Mouse (Mus musculus): ENCODE data around the gene Tcf23. TPM values are rescaled to one million over a fixed set of nuclear protein-coding genes. Genes with fewer than 3 reads are reported as not detected.

Tcf23 gene
- polyA plus RNA-seq, 2 experiments: 0.01 TPM; not detected in 1

GRCm38 (mm10) chr5:30934725-30935461, 33.6 kb upstream of the Tcf23 start:
- no peak for ATAC-seq (ENCODE audit: insufficient read depth)
- 67% methylated on average over 5 of the region's 5 CpGs for WGBS (ENCODE audit: insufficient replicate concordance)

GRCm38 (mm10) chr5:30943004-30943403, 25.5 kb upstream of the Tcf23 start:
- Histone ChIP-seq H3K36me3 (replicated peaks; ENCODE audit: control insufficient read depth, insufficient read depth, low read depth) (no peaks in the 10 kb centered on the region), H3K4me2 (ENCODE audit: low read depth) (no peak overlapping the region), H3K9me3 (ENCODE audit: control insufficient read depth, low read length) (no peaks in the 10 kb centered on the region), H3K9ac (replicated peaks) (no peak overlapping the region), H3K4me3 (ENCODE audit: insufficient read depth in 1 of 2, low read depth in 2 of 2, low read length in 2 of 2) (no peak overlapping the region), H3K4me1 (replicated peaks; ENCODE audit: control insufficient read depth in 2 of 2, insufficient read depth in 2 of 2, low read length in 1 of 2) (no peaks in the 10 kb centered on the region), H3K27me3 (ENCODE audit: control insufficient read depth, insufficient read depth, low read length) (peaks cover 5% of the 10 kb centered on the region; the same call in 1 of the 2 replicates), H3K27ac (no peak overlapping the region)
- DNase-seq (ENCODE audit: low read depth in 3 of 3, low spot score in 3 of 3) (no peak), ATAC-seq (ENCODE audit: insufficient read depth) (no peak)
- TF ChIP-seq CTCF (IDR thresholded peaks at IDR 0.05; ENCODE audit: low read depth) (peak; percentile 58), EP300 (IDR thresholded peaks at IDR 0.05; ENCODE audit: low read depth) (no peak)
- WGBS (ENCODE audit: insufficient replicate concordance): 71% methylated on average over 2 of the region's 2 CpGs

More at GRCm38 (mm10) chr5:30934725-30935461, 33.6 kb upstream of the Tcf23 start:
- Histone ChIP-seq H3K27ac (no peak overlapping the region), H3K4me1 (replicated peaks; ENCODE audit: control insufficient read depth in 2 of 2, insufficient read depth in 2 of 2, low read length in 1 of 2) (no peaks in the 10 kb centered on the region), H3K9ac (replicated peaks) (no peak overlapping the region), H3K4me3 (ENCODE audit: insufficient read depth in 1 of 2, low read depth in 2 of 2, low read length in 2 of 2) (no peak overlapping the region), H3K9me3 (ENCODE audit: control insufficient read depth, low read length) (no peaks in the 10 kb centered on the region), H3K36me3 (replicated peaks; ENCODE audit: control insufficient read depth, insufficient read depth, low read depth) (no peaks in the 10 kb centered on the region), H3K4me2 (ENCODE audit: low read depth) (no peak overlapping the region), H3K27me3 (ENCODE audit: control insufficient read depth, insufficient read depth, low read length) (no peaks in the 10 kb centered on the region)
- no peak for DNase-seq (ENCODE audit: low read depth in 3 of 3, low spot score in 3 of 3)
- TF ChIP-seq CTCF (IDR thresholded peaks at IDR 0.05; ENCODE audit: low read depth) (no peak), EP300 (IDR thresholded peaks at IDR 0.05; ENCODE audit: low read depth) (no peak)

DNA sequence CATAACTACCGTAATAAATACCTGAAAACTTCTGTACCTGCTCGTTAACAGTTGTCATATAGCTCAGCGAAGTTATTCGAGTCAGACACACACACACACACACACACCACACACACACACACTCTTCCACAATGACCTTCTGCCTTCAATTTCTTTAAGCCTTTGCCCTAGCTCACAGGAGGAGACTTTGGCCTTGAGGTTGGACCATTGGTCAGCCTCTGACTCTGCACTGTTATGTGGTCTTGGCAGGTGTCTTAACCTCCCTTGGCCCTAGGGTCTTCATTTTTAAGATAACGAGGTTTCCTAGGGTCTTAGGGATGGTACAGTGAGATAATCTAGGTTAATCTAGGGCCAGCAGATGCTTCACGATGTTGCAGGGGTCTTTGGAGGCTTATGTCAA, 24.1 kb upstream of the Tcf23 start:
- peaks cover under 1 to 7% of the 10 kb centered on the region in 2 experiments; a peak in 3 of 4 replicates for H3K4me1 ChIP-seq (replicated peaks; ENCODE audit: control insufficient read depth in 2 of 2, insufficient read depth in 2 of 2, low read length in 1 of 2)
- DNase-seq (ENCODE audit: low read depth in 3 of 3, low spot score in 3 of 3) (no peak), ATAC-seq (ENCODE audit: insufficient read depth) (no peak)
- no peak overlapping the region for H3K9ac ChIP-seq (replicated peaks)
- no peaks in the 10 kb centered on the region for H3K36me3 ChIP-seq (replicated peaks; ENCODE audit: control insufficient read depth, insufficient read depth, low read depth)
- H3K27me3 ChIP-seq (ENCODE audit: control insufficient read depth, insufficient read depth, low read length): peaks cover 5% of the 10 kb centered on the region; the same call in 1 of the 2 replicates
- H3K4me3 ChIP-seq (ENCODE audit: insufficient read depth in 1 of 2, low read depth in 2 of 2, low read length in 2 of 2): no peak overlapping the region
- H3K4me2 ChIP-seq (ENCODE audit: low read depth): no peak overlapping the region
- 65% methylated on average over 6 of the region's 6 CpGs for WGBS (ENCODE audit: insufficient replicate concordance)
- H3K9me3 ChIP-seq (ENCODE audit: control insufficient read depth, low read length): no peaks in the 10 kb centered on the region
- no peak overlapping the region for H3K27ac ChIP-seq
- TF ChIP-seq CTCF (IDR thresholded peaks at IDR 0.05; ENCODE audit: low read depth): no peak
- no peak for TF ChIP-seq EP300 (IDR thresholded peaks at IDR 0.05; ENCODE audit: low read depth)

DNA sequence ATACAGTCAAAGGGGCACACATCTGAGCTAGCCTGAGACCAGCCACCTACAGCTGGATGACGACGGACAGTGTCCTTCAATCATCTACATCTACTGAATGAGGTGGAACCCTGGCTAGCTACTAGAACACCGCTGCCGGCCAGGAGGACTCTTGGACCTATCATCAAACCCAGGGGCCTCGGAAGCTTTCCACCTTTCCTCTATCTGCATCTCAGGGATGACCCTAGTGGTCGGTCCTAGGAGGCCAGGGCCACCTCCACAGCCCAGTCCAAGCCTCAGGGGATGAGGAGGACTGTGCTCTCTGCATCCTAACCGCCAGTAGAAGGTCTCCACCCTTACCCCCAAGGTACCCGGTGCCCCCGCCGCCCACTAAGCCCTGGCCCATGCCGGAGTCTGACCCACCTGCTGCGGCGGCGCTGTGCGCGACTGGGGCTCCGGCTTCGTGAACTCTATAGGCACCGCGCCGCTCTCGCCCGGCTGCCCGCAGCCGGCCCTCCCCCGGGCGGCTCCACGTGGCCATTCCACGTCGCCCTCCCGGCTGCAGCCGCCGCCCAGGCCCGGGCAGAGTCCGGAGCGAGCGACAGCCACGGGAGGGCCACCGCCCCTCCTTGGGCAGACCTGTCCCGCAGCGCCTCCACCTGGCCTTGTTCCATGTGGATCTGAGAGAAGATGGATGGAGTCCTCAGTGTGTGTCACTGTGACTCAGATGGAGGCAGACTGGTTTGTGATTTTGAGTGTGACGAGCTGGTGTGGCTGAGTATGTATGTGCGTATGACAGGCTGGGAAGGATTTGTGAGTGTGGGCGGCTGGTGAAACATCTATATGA, 23.3 kb upstream of the Tcf23 start, which contains the start of gene Cgref1:
Gene Cgref1, minus strand, starts transcription at position 636 of the 826 bp plus-strand sequence.
- no peak for DNase-seq (ENCODE audit: low read depth in 3 of 3, low spot score in 3 of 3)
- Histone ChIP-seq H3K27ac (no peak within 1 kb of the TSS), H3K27me3 (ENCODE audit: control insufficient read depth, insufficient read depth, low read length) (peaks cover 5% of the 10 kb centered on the region; the same call in 1 of the 2 replicates), H3K9ac (replicated peaks) (no peak within 1 kb of the TSS), H3K9me3 (ENCODE audit: control insufficient read depth, low read length) (no peaks in the 10 kb centered on the region), H3K4me2 (ENCODE audit: low read depth) (peak within 1 kb of the TSS; percentile 52), H3K4me1 (replicated peaks; ENCODE audit: control insufficient read depth in 2 of 2, insufficient read depth in 2 of 2, low read length in 1 of 2) (peaks cover 3 to 10% of the 10 kb centered on the region in 2 experiments), H3K4me3 (ENCODE audit: insufficient read depth in 1 of 2, low read depth in 2 of 2, low read length in 2 of 2) (peak within 1 kb of the TSS; percentile 10 to 43), H3K36me3 (replicated peaks; ENCODE audit: control insufficient read depth, insufficient read depth, low read depth) (no peaks in the 10 kb centered on the region)
- TF ChIP-seq CTCF (IDR thresholded peaks at IDR 0.05; ENCODE audit: low read depth) (peak; percentile 58), EP300 (IDR thresholded peaks at IDR 0.05; ENCODE audit: low read depth) (no peak)
- peak; percentile 34; the same call in 1 of the 2 replicates for ATAC-seq (ENCODE audit: insufficient read depth)
- 8% methylated on average over 44 of the region's 44 CpGs for WGBS (ENCODE audit: insufficient replicate concordance)

GRCm38 (mm10) chr5:30948620-30949019, 19.8 kb upstream of the Tcf23 start:
- DNase-seq (ENCODE audit: low read depth in 3 of 3, low spot score in 3 of 3): no peak
- TF ChIP-seq EP300 (IDR thresholded peaks at IDR 0.05; ENCODE audit: low read depth): no peak
- no peak for TF ChIP-seq CTCF (IDR thresholded peaks at IDR 0.05; ENCODE audit: low read depth)
- no peak for ATAC-seq (ENCODE audit: insufficient read depth)
- Histone ChIP-seq H3K36me3 (replicated peaks; ENCODE audit: control insufficient read depth, insufficient read depth, low read depth) (no peaks in the 10 kb centered on the region; the same call in 1 of the 2 replicates), H3K27me3 (ENCODE audit: control insufficient read depth, insufficient read depth, low read length) (peaks cover 5% of the 10 kb centered on the region; the same call in 1 of the 2 replicates), H3K4me3 (ENCODE audit: insufficient read depth in 1 of 2, low read depth in 2 of 2, low read length in 2 of 2) (no peak overlapping the region), H3K9ac (replicated peaks) (no peak overlapping the region), H3K27ac (no peak overlapping the region), H3K4me2 (ENCODE audit: low read depth) (no peak overlapping the region), H3K4me1 (replicated peaks; ENCODE audit: control insufficient read depth in 2 of 2, insufficient read depth in 2 of 2, low read length in 1 of 2) (peaks cover 5 to 12% of the 10 kb centered on the region in 2 experiments), H3K9me3 (ENCODE audit: control insufficient read depth, low read length) (no peaks in the 10 kb centered on the region)
- 56% methylated on average over 5 of the region's 5 CpGs for WGBS (ENCODE audit: insufficient replicate concordance)

Data from liver, embryonic 14.5 days (tissue).